Mouse (Mus musculus) E14TG2a.4 (cell line): Measurements from ENCODE around the gene Aatk.

ENCODE experiments used
- H3K27me3 ChIP-seq: 2 replicates; pipeline ENCODE4 v1.6.1; 2014; ENCODE audit warnings: low read length, control low read depth; ENCODE audit not compliant: insufficient read depth
- H3K36me3 ChIP-seq: 2 replicates; pipeline ENCODE4 v1.6.1; 2014; ENCODE audit warnings: low read length, control low read depth; ENCODE audit not compliant: insufficient read depth
- H3K4me1 ChIP-seq: replicated peaks from 2 replicates; pipeline ENCODE4 v1.6.1; 2014; ENCODE audit warnings: low read depth, low read length, control low read depth
- H3K4me3 ChIP-seq: replicated peaks from 2 replicates; pipeline ENCODE4 v1.5.1; 2014; ENCODE audit warnings: mild to moderate bottlenecking, low read length
- H3K9me3 ChIP-seq: 2 replicates; pipeline ENCODE4 v1.6.1; 2014; ENCODE audit warnings: low read length, control low read depth
- CTCF ChIP-seq: conservative IDR thresholded peaks from 2 replicates; pipeline ENCODE4 v1.5.1; 2014; ENCODE audit warnings: low read length
- NANOG ChIP-seq: IDR thresholded peaks from 2 replicates; pipeline ENCODE4 v1.6.1; 2014; ENCODE audit warnings: borderline replicate concordance, low read length, mixed read lengths
- POU5F1 ChIP-seq: IDR thresholded peaks from 2 replicates; pipeline ENCODE4 v1.6.1; 2014; ENCODE audit warnings: low read length, borderline replicate concordance

The Aatk gene

GRCm38 (mm10) chr11:119997351-119997750 lies 49.6 kb downstream of the Aatk start:
- Histone ChIP-seq H3K4me3 (no peak overlapping the region), H3K4me1 (peaks cover 43% of the 10 kb centered on the region), H3K36me3 (peaks cover 76% of the 10 kb centered on the region), H3K27me3 (no peaks in the 10 kb centered on the region), H3K9me3 (no peaks in the 10 kb centered on the region)
- TF ChIP-seq POU5F1: no peak
- TF ChIP-seq CTCF: no peak
- TF ChIP-seq NANOG: no peak

- Histone ChIP-seq H3K27me3 (no peaks in the 10 kb centered on the region), H3K4me3 (no peak overlapping the region), H3K4me1 (peaks cover 22% of the 10 kb centered on the region), H3K9me3 (no peaks in the 10 kb centered on the region), H3K36me3 (peaks cover 41% of the 10 kb centered on the region)
- TF ChIP-seq CTCF (peak; percentile 80), POU5F1 (no peak)
Measured at GRCm38 (mm10) chr11:119991338-119991678, 55.7 kb downstream of the Aatk start.

GRCm38 (mm10) chr11:119990658-119991337 lies 56.2 kb downstream of the Aatk start:
- H3K27me3 ChIP-seq: no peaks in the 10 kb centered on the region
- no peaks in the 10 kb centered on the region for H3K9me3 ChIP-seq
- H3K4me1 ChIP-seq: peaks cover 22% of the 10 kb centered on the region
- peaks cover 41% of the 10 kb centered on the region for H3K36me3 ChIP-seq
- no peak overlapping the region for H3K4me3 ChIP-seq
- TF ChIP-seq POU5F1 (no peak), CTCF (no peak), NANOG (no peak)

- Histone ChIP-seq H3K36me3 (peaks cover 27% of the 10 kb centered on the region), H3K4me3 (no peak overlapping the region), H3K27me3 (no peaks in the 10 kb centered on the region), H3K9me3 (no peaks in the 10 kb centered on the region), H3K4me1 (peaks cover 22% of the 10 kb centered on the region)
- TF ChIP-seq CTCF (no peak), NANOG (no peak), POU5F1 (no peak)
Measured at GRCm38 (mm10) chr11:119989115-119989564, 57.8 kb downstream of the Aatk start.

GRCm38 (mm10) chr11:119988391-119988790 lies 58.6 kb downstream of the Aatk start:
- Histone ChIP-seq H3K9me3 (no peaks in the 10 kb centered on the region), H3K4me1 (peaks cover 22% of the 10 kb centered on the region), H3K36me3 (peaks cover 27% of the 10 kb centered on the region), H3K27me3 (no peaks in the 10 kb centered on the region), H3K4me3 (no peak overlapping the region)
- TF ChIP-seq CTCF (no peak), NANOG (no peak), POU5F1 (no peak)

GRCm38 (mm10) chr11:119987876-119988275 lies 59.1 kb downstream of the Aatk start:
- no peak overlapping the region for H3K4me3 ChIP-seq
- peaks cover 22% of the 10 kb centered on the region for H3K4me1 ChIP-seq
- H3K36me3 ChIP-seq: peaks cover 26% of the 10 kb centered on the region
- H3K27me3 ChIP-seq: no peaks in the 10 kb centered on the region
- no peaks in the 10 kb centered on the region for H3K9me3 ChIP-seq
- TF ChIP-seq POU5F1: no peak

- Histone ChIP-seq H3K4me3 (no peak overlapping the region), H3K36me3 (peaks cover 36% of the 10 kb centered on the region), H3K9me3 (no peaks in the 10 kb centered on the region), H3K27me3 (no peaks in the 10 kb centered on the region), H3K4me1 (peaks cover 22% of the 10 kb centered on the region)
- TF ChIP-seq NANOG (no peak), POU5F1 (no peak), CTCF (no peak)
Measured at GRCm38 (mm10) chr11:119986751-119987425, 60.1 kb downstream of the Aatk start.

GRCm38 (mm10) chr11:119983151-119983550 lies 63.8 kb downstream of the Aatk start:
- H3K4me3 ChIP-seq: no peak overlapping the region
- no peak for TF ChIP-seq POU5F1
- no peak for TF ChIP-seq CTCF
- no peak for TF ChIP-seq NANOG
- no peaks in the 10 kb centered on the region for H3K9me3 ChIP-seq

GRCm38 (mm10) chr11:119982236-119982635 lies 64.7 kb downstream of the Aatk start:
- Histone ChIP-seq H3K36me3 (peaks cover 48% of the 10 kb centered on the region), H3K4me1 (peaks cover 9% of the 10 kb centered on the region), H3K27me3 (no peaks in the 10 kb centered on the region), H3K9me3 (no peaks in the 10 kb centered on the region), H3K4me3 (no peak overlapping the region)
- TF ChIP-seq POU5F1 (no peak), CTCF (no peak), NANOG (no peak)

More at GRCm38 (mm10) chr11:119983151-119983550, 63.8 kb downstream of the Aatk start:
- H3K36me3 ChIP-seq: peaks cover 52% of the 10 kb centered on the region
- no peaks in the 10 kb centered on the region for H3K27me3 ChIP-seq
- peaks cover 9% of the 10 kb centered on the region for H3K4me1 ChIP-seq
